Mouse (Mus musculus): Measurements from ENCODE around the gene Nap1l1. TPM values are rescaled to one million over a fixed set of nuclear protein-coding genes. Genes with fewer than 3 reads are reported as not detected.

Nap1l1 gene
- polyA plus RNA-seq, 1 experiment from 2014 or later, result 140 TPM

DNA sequence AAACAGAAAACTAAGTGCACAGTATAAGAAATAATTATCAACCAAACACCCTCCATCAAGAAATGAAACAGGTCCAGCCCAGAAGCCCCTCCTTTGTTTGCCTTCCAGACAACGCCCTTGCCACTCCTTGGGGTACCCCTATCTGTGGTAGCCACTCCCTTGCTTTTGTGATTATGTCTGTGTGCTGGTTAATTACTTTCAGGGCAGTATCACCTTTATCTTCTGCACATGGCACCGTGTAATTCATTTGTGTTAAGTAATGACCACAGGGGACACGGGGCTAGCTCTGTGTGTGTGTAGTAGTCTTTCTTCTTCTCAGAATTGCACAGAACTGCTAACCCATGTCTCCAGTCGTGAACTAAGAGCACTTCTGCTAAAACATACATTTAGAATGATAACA, 72.6 kb downstream of the Nap1l1 start:
- no peak overlapping the region for H3K9ac ChIP-seq (ENCODE audit: low read depth, low read length)
- WGBS, result 50% methylated on average over 4 of the region's 4 CpGs
- no peak overlapping the region for H3K27ac ChIP-seq (ENCODE audit: low read length)
- peaks cover 28% of the 10 kb centered on the region for H3K4me1 ChIP-seq (ENCODE audit: control insufficient read depth, insufficient read depth, low read length)
- H3K9me3 ChIP-seq (ENCODE audit: control insufficient read depth, low read length), result no peaks in the 10 kb centered on the region
- ATAC-seq, result peak; percentile 70
- H3K36me3 ChIP-seq (ENCODE audit: control insufficient read depth, insufficient read depth, low read length), result no peaks in the 10 kb centered on the region
- H3K27me3 ChIP-seq (replicated peaks; ENCODE audit: control insufficient read depth, insufficient read depth, low read length), result no peaks in the 10 kb centered on the region
- no peak overlapping the region for H3K4me3 ChIP-seq (ENCODE audit: low read length)
- H3K4me2 ChIP-seq (ENCODE audit: low read depth, low read length), result no peak overlapping the region

Other genes starting within 250 kb of the Nap1l1 start
- gene Bbs10, start 174.5 kb upstream of the Nap1l1 start, polyA plus RNA-seq (2015; fragmentation: Nextera tagmentation; extraction: Ambion mirVana), result 3.9 and 4.1 TPM in 2 replicates
- 31.9 and 32.2 TPM in 2 replicates for gene Phlda1, start 33.1 kb downstream of the Nap1l1 start, polyA plus RNA-seq (2015; fragmentation: Nextera tagmentation; extraction: Ambion mirVana)

All from intestine, embryonic 16.5 days (tissue).